Mouse (Mus musculus): ENCODE data around the gene Gm10401. TPM values are rescaled to one million over a fixed set of nuclear protein-coding genes. Genes with fewer than 3 reads are reported as not detected.

Gene Gm10401
- polyA plus RNA-seq, 1 experiment from 2014 or later: 36.5 TPM

DNA sequence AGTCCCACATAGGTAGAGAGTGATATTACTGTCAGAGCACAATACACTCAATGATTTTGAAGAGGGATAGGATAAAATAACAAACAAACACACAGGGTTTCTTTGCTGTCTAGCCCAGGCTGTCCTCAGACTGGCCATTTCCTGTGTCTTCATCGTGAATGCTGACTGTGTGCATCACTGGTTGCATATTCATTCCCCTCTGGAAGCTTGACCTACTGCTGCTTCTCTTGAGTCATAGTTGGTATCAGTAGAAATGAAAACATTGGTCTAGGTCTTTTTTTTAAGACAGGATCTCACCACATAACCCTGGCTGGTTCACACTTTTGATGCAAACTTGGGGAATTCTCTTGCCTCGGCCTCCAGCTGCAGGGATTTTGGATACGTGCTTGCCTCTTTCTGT lies 28.5 kb downstream of the Gm10401 start:
- H3K27me3 ChIP-seq (ENCODE audit: insufficient read depth, low read length): no peaks in the 10 kb centered on the region
- H3K9me3 ChIP-seq (ENCODE audit: low read depth, low read length): no peaks in the 10 kb centered on the region
- no peak for TF ChIP-seq CTCF (IDR thresholded peaks at IDR 0.05; ENCODE audit: low read depth)
- peaks cover 2% of the 10 kb centered on the region; the same call in 1 of the 2 replicates for H3K4me1 ChIP-seq (ENCODE audit: insufficient read depth)
- peaks cover 1% of the 10 kb centered on the region; the same call in 1 of the 2 replicates for H3K36me3 ChIP-seq (ENCODE audit: insufficient read depth)
- no peak overlapping the region for H3K4me3 ChIP-seq (ENCODE audit: low read depth, low read length)
- WGBS: 83% methylated on average over 3 of the region's 3 CpGs
- no peak overlapping the region for H3K9ac ChIP-seq
- H3K27ac ChIP-seq (ENCODE audit: low read depth): no peak overlapping the region
- ATAC-seq (ENCODE audit: insufficient read depth) (no peak), DNase-seq (no peak)
- H3K4me2 ChIP-seq: no peak overlapping the region

DNA sequence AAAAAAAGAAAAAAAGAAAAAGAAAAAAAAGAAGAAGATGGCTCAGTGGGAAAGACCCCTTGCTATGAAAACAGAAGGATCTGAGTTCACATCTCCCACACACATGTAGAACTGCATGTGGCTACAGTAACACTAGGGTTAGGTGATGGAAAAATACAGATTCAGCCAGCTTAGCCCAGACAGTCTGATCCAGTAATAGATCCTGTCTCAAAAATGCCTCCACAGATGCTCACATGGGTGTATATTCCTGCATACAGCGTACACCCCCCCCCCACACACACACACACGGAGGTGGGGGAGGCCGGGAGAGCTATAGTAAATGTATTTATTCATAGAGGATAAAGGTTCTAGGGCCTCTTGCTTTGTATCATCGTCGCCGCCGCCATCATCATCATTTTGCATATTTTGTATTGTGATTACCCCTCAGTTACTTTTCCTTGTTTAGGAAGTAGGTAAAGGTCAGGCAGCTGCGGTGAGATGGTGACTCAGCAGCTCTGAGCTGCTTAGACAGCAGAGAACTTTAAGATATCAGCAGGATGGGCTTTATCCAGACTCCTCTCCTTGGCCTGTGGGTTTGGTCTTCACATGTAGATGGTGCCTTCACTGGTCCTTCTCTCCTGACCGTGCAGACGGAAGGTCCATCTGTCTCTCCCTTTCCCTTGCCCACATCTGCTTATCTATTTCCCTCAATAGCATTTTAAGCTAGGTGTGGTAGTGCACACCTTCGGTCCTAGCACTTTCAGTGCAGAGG lies 29.2 kb downstream of the Gm10401 start:
- Histone ChIP-seq H3K9ac (no peak overlapping the region), H3K4me1 (ENCODE audit: insufficient read depth) (peaks cover 2% of the 10 kb centered on the region; the same call in 1 of the 2 replicates), H3K9me3 (ENCODE audit: low read depth, low read length) (no peaks in the 10 kb centered on the region), H3K36me3 (ENCODE audit: insufficient read depth) (peaks cover 5% of the 10 kb centered on the region; the same call in 1 of the 2 replicates), H3K4me2 (no peak overlapping the region), H3K27ac (ENCODE audit: low read depth) (no peak overlapping the region), H3K27me3 (ENCODE audit: insufficient read depth, low read length) (no peaks in the 10 kb centered on the region), H3K4me3 (ENCODE audit: low read depth, low read length) (no peak overlapping the region)
- no peak for ATAC-seq (ENCODE audit: insufficient read depth)
- no peak for DNase-seq
- WGBS: 86% methylated on average over 11 of the region's 11 CpGs
- no peak for TF ChIP-seq CTCF (IDR thresholded peaks at IDR 0.05; ENCODE audit: low read depth)

DNA sequence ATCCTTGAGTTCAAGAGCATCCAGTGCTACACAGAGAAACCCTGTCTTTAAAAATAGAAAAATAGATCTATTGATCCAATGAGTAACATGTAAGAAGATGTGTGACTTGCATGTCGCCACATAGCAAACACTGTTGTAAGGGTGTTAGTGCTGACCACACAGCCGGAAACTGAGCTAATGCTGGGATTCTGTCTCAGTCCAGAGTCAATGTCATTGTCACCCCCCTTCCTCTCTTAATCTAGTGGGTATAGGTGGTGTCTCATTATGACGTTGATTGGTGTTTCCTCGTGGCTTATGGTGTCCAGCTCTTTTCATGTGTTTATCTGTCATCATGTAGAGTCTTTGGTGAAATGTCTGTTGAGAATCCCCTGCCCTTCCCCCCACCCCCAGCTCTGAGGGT lies 31.9 kb downstream of the Gm10401 start:
- Histone ChIP-seq H3K4me3 (ENCODE audit: low read depth, low read length) (no peak overlapping the region), H3K9me3 (ENCODE audit: low read depth, low read length) (no peaks in the 10 kb centered on the region), H3K27me3 (ENCODE audit: insufficient read depth, low read length) (no peaks in the 10 kb centered on the region), H3K9ac (no peak overlapping the region), H3K4me1 (ENCODE audit: insufficient read depth) (peaks cover 1% of the 10 kb centered on the region; the same call in 1 of the 2 replicates), H3K36me3 (ENCODE audit: insufficient read depth) (peaks cover 18% of the 10 kb centered on the region; the same call in 1 of the 2 replicates), H3K27ac (ENCODE audit: low read depth) (no peak overlapping the region), H3K4me2 (no peak overlapping the region)
- ATAC-seq (ENCODE audit: insufficient read depth) (no peak), DNase-seq (no peak)
- 60% methylated on average over 4 of the region's 4 CpGs for WGBS
- no peak for TF ChIP-seq CTCF (IDR thresholded peaks at IDR 0.05; ENCODE audit: low read depth)

DNA sequence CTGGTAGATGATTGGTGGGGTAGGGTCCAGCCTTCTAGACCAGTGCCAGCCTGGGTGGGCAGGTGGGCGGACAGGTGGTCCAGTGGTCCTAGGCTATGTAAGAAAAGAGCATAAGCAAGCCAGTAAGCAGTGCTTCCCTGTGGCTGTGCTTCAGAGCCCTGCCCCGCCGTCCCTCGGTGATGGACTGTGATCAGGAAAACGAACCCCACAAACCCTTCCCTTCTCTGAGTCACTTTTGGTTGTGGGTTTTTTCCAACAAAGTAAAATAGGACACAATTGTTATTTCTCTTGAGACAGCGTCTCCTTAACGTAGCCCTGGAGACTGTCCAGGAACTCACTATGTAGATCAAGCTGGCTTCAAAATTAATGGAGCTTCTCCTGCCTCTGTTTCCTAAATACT lies 34.7 kb downstream of the Gm10401 start:
- no peak overlapping the region for H3K27ac ChIP-seq (ENCODE audit: low read depth)
- no peaks in the 10 kb centered on the region for H3K4me1 ChIP-seq (ENCODE audit: insufficient read depth)
- H3K9me3 ChIP-seq (ENCODE audit: low read depth, low read length): no peaks in the 10 kb centered on the region
- DNase-seq (no peak), ATAC-seq (ENCODE audit: insufficient read depth) (no peak)
- 88% methylated on average over 7 of the region's 7 CpGs for WGBS
- H3K4me2 ChIP-seq: no peak overlapping the region
- no peak overlapping the region for H3K9ac ChIP-seq
- TF ChIP-seq CTCF (IDR thresholded peaks at IDR 0.05; ENCODE audit: low read depth): no peak
- no peak overlapping the region for H3K4me3 ChIP-seq (ENCODE audit: low read depth, low read length)
- H3K27me3 ChIP-seq (ENCODE audit: insufficient read depth, low read length): no peaks in the 10 kb centered on the region
- peaks cover 18% of the 10 kb centered on the region; the same call in 1 of the 2 replicates for H3K36me3 ChIP-seq (ENCODE audit: insufficient read depth)

DNA sequence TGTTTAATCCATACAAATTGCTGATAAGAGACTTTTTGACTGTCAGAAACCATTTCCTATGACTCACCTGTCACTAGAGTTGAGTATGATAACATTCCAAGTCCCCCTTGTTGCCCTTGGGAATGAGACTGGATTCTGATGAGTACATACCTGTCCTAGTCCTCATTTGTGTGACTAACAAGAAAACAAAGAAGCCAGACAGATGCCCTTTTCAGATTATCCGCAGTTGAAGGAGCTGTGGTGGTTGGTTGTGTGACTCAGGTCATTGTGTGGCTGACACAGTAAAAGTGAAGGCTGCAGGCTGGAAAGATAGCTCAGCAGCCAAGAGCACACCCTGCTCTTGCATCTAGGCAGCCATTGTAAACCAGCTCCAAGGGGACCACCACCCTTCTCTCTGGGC lies 35.5 kb downstream of the Gm10401 start:
- no peak for TF ChIP-seq CTCF (IDR thresholded peaks at IDR 0.05; ENCODE audit: low read depth)
- no peak for ATAC-seq (ENCODE audit: insufficient read depth)
- no peaks in the 10 kb centered on the region for H3K4me1 ChIP-seq (ENCODE audit: insufficient read depth)
- no peak overlapping the region for H3K27ac ChIP-seq (ENCODE audit: low read depth)
- H3K36me3 ChIP-seq (ENCODE audit: insufficient read depth): peaks cover 18% of the 10 kb centered on the region; the same call in 1 of the 2 replicates
- no peak overlapping the region for H3K4me2 ChIP-seq
- H3K9me3 ChIP-seq (ENCODE audit: low read depth, low read length): no peaks in the 10 kb centered on the region
- H3K27me3 ChIP-seq (ENCODE audit: insufficient read depth, low read length): no peaks in the 10 kb centered on the region
- no peak for DNase-seq
- H3K4me3 ChIP-seq (ENCODE audit: low read depth, low read length): no peak overlapping the region
- H3K9ac ChIP-seq: no peak overlapping the region
- 89% methylated on average over 1 of the region's 1 CpGs for WGBS

DNA sequence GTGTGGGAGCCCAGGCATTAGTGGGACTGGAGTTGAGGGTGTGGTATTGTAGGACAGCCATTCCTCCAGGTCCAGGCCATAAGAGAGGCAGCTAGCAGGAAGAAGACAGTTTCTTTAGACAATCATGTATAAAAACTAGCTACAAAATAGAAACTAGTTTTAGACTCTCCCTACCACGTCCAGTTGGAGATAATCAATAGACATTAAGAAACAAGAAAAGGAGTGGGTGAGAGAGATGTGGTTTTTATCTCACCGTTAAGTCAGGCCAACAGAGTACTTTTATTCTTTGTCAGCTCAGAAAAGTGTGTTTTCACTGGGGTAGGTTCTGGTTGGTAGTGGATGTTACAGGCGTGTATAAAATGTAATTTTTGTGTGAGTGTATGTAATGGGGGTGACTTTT lies 37.1 kb downstream of the Gm10401 start:
- Histone ChIP-seq H3K4me1 (ENCODE audit: insufficient read depth) (no peaks in the 10 kb centered on the region), H3K27ac (ENCODE audit: low read depth) (no peak overlapping the region), H3K4me3 (ENCODE audit: low read depth, low read length) (no peak overlapping the region), H3K9ac (no peak overlapping the region), H3K9me3 (ENCODE audit: low read depth, low read length) (no peaks in the 10 kb centered on the region), H3K27me3 (ENCODE audit: insufficient read depth, low read length) (no peaks in the 10 kb centered on the region), H3K4me2 (no peak overlapping the region), H3K36me3 (ENCODE audit: insufficient read depth) (peaks cover 18% of the 10 kb centered on the region; the same call in 1 of the 2 replicates)
- WGBS: 86% methylated on average over 3 of the region's 3 CpGs
- DNase-seq: no peak
- TF ChIP-seq CTCF (IDR thresholded peaks at IDR 0.05; ENCODE audit: low read depth): no peak
- ATAC-seq (ENCODE audit: insufficient read depth): no peak

DNA sequence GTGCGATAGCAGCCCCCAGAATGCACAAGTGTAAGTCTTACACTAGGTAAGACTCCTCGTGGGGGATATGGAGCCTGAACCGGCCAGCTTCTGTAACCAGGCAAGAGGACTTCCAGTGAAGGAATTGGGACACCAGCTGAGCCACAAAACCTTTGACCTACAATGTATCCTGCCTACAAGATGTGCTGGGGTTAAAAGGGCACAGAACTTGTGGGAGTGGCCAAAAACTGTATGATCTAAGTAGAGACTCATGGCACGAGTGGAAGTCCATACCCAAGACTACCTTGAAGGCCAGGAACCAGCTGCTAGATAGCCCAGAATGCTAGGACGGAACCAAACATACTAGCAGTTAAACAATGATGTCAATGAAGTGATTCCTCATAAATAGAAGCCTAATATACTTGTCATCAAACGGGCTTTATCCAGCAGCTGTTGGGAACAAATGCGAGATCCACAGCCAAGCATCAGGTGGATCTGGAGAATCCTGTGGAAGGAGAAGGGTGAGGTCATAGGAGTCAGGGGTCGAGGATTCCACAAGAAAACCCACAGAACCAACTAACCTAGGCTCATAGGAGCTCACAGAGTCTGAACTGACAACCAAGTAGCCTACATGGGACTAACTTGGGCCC lies 37.9 kb downstream of the Gm10401 start:
- WGBS: 82% methylated on average over 8 of the region's 8 CpGs
- no peak for TF ChIP-seq CTCF (IDR thresholded peaks at IDR 0.05; ENCODE audit: low read depth)
- Histone ChIP-seq H3K4me1 (ENCODE audit: insufficient read depth) (no peaks in the 10 kb centered on the region), H3K9me3 (ENCODE audit: low read depth, low read length) (no peaks in the 10 kb centered on the region), H3K4me2 (no peak overlapping the region), H3K4me3 (ENCODE audit: low read depth, low read length) (no peak overlapping the region), H3K27me3 (ENCODE audit: insufficient read depth, low read length) (no peaks in the 10 kb centered on the region), H3K9ac (no peak overlapping the region), H3K27ac (ENCODE audit: low read depth) (no peak overlapping the region), H3K36me3 (ENCODE audit: insufficient read depth) (peaks cover 18% of the 10 kb centered on the region; the same call in 1 of the 2 replicates)
- DNase-seq (no peak), ATAC-seq (ENCODE audit: insufficient read depth) (no peak)

Data from lung, embryonic 14.5 days (tissue).